Mouse (Mus musculus): ENCODE measurements around the gene Utrn.

GRCm38 (mm10) chr10:12500489-12500888 is 368.7 kb downstream of the Utrn start:
- TF ChIP-seq CTCF (IDR thresholded peaks at IDR 0.05; ENCODE audit: low read depth) (no peak), EP300 (IDR thresholded peaks at IDR 0.05; ENCODE audit: low read depth) (no peak)
